Mouse (Mus musculus) ES-Bruce4 (cell line): ENCODE measurements around the gene 1700029J07Rik.

Source experiments
- CTCF ChIP-seq: IDR thresholded peaks from one replicate; pipeline ENCODE4 v1.8.1; 2011; ENCODE audit warnings: low read depth, low read length
- EP300 ChIP-seq: IDR thresholded peaks from 2 replicates; pipeline ENCODE4 v1.6.1; 2011; ENCODE audit warnings: low read depth, low read length; ENCODE audit not compliant: insufficient read depth
- POLR2A ChIP-seq: IDR thresholded peaks from one replicate; pipeline ENCODE4 v1.8.1; 2011; ENCODE audit warnings: low read length; ENCODE audit not compliant: insufficient read depth

- TF ChIP-seq EP300 (no peak), CTCF (no peak), POLR2A (no peak)
Observed at GRCm38 (mm10) chr8:45946283-45946682, 28.8 kb downstream of the 1700029J07Rik start.
